Mouse (Mus musculus): ENCODE data around the gene Ecm2.

- TF ChIP-seq HCFC1 (IDR thresholded peaks at IDR 0.05; ENCODE audit: low read depth, low read length) (no peak), MAFK (IDR thresholded peaks at IDR 0.05; ENCODE audit: insufficient replicate concordance, low read length) (no peak), POLR2A (IDR thresholded peaks at IDR 0.05; ENCODE audit: low read depth, low read length) (no peak), ZNF384 (IDR thresholded peaks at IDR 0.05; ENCODE audit: low read depth, low read length) (no peak), SMC3 (IDR thresholded peaks at IDR 0.05; ENCODE audit: low read depth, low read length) (no peak), MYC (IDR thresholded peaks at IDR 0.05; ENCODE audit: low read depth, low read length) (no peak), JUN (IDR thresholded peaks at IDR 0.05; ENCODE audit: insufficient read depth, low read depth, low read length) (no peak), CHD2 (IDR thresholded peaks at IDR 0.05; ENCODE audit: low read length) (no peak), EP300 (IDR thresholded peaks at IDR 0.05; ENCODE audit: low read length) (no peak), ZC3H11A (IDR thresholded peaks at IDR 0.05; ENCODE audit: low read depth, low read length) (no peak)
Measured at GRCm38 (mm10) chr13:49556203-49556602, 51.6 kb downstream of the Ecm2 start.

All from CH12.LX (cell line).